8 mouse cellular contexts compared by ENCODE assay signal in genomic region chr7:144775804-144776447, GRCm38 (mm10). TPM values are rescaled to one million over a fixed set of nuclear protein-coding genes. Genes with fewer than 3 reads are reported as not detected.
DNase-seq lines count a peak whose midpoint lies in the region; ATAC-seq and TF ChIP-seq lines count a peak whose summit lies in the region.

No protein-coding gene starts in this region.

- dilution Hi-C loops in CH12.LX (cut with MboI; ENCODE audit: extremely low pct_ligation_motif_present, extremely low pct_unique_long_range_greater_than_20kb, low sequenced_read_pairs), result no loop called here

- WGBS in forebrain, embryonic 13.5 days, result 36% methylated on average over 6 of the region's 6 CpGs
- WGBS in heart, postnatal 0 days, result 39% methylated on average over 6 of the region's 6 CpGs
- WGBS in liver, postnatal 0 days (ENCODE audit: insufficient replicate concordance), result 32% methylated on average over 6 of the region's 6 CpGs
- 42% methylated on average over 6 of the region's 6 CpGs for WGBS in neural tube, embryonic 15.5 days

- H3K4me1 ChIP-seq in CH12.LX (ENCODE audit: control insufficient read depth in 1 of 2, insufficient read depth in 2 of 2), result no peaks in the 10 kb centered on the region
- no peaks in the 10 kb centered on the region; the same call in 1 of the 2 replicates for H3K4me1 ChIP-seq in forebrain, embryonic 13.5 days
- H3K4me1 ChIP-seq in heart, postnatal 0 days (ENCODE audit: control insufficient read depth, insufficient read depth), result no peaks in the 10 kb centered on the region
- H3K4me1 ChIP-seq in liver, postnatal 0 days (ENCODE audit: insufficient read depth), result no peaks in the 10 kb centered on the region
- 0 out of 2 replicates have a peak, but pooled peaks cover 3% of the 10 kb centered on the region for H3K4me1 ChIP-seq in neural tube, embryonic 15.5 days

- H3K36me3 ChIP-seq in CH12.LX (replicated peaks in 1 of 2; ENCODE audit: control insufficient read depth in 1 of 2, insufficient read depth in 1 of 2, low read length in 1 of 2), result no peaks in the 10 kb centered on the region
- no peaks in the 10 kb centered on the region for H3K36me3 ChIP-seq in forebrain, embryonic 13.5 days (ENCODE audit: poor library complexity, severe bottlenecking)
- no peaks in the 10 kb centered on the region for H3K36me3 ChIP-seq in heart, postnatal 0 days (replicated peaks; ENCODE audit: control insufficient read depth, insufficient read depth, low read length)
- H3K36me3 ChIP-seq in liver, postnatal 0 days (replicated peaks; ENCODE audit: insufficient read depth, low read length), result no peaks in the 10 kb centered on the region
- H3K36me3 ChIP-seq in neural tube, embryonic 15.5 days, result no peaks in the 10 kb centered on the region

- peak; percentile 65 for DNase-seq in CH12.LX (ENCODE audit: extremely low read depth)
- peak; percentile 85 for DNase-seq in c-Kit-positive CD71-positive TER-119-positive erythroid progenitor cells, embryonic 14.5 days (ENCODE audit: low spot score)
- DNase-seq in heart, postnatal 0 days (ENCODE audit: low spot score), result peak; percentile 83
- DNase-seq in kidney, postnatal 4 days, result peak; percentile 95 to 96
- DNase-seq in liver, postnatal 0 days, result peak; percentile 93
- DNase-seq in testis, postnatal 10 days (ENCODE audit: low spot score), result peak; percentile 96

- no peak for TF ChIP-seq POLR2A in CH12.LX (IDR thresholded peaks at IDR 0.05; ENCODE audit: low read depth, low read length)

- TF ChIP-seq CTCF in CH12.LX (conservative IDR thresholded peaks at IDR 0.05 in 1 of 2, IDR thresholded peaks at IDR 0.05 in 1 of 2; ENCODE audit: low read depth in 2 of 2, low read length in 2 of 2), result peak; percentile 60 to 91; a peak in 3 of 4 replicates
- peak; percentile 94 for TF ChIP-seq CTCF in heart, postnatal 0 days (IDR thresholded peaks at IDR 0.05; ENCODE audit: low read depth)
- peak; percentile 96 for TF ChIP-seq CTCF in liver, postnatal 0 days (IDR thresholded peaks at IDR 0.05; ENCODE audit: low read depth)

- H3K27me3 ChIP-seq in CH12.LX (replicated peaks), result peaks cover 95% of the 10 kb centered on the region
- H3K27me3 ChIP-seq in forebrain, embryonic 13.5 days, result no peaks in the 10 kb centered on the region
- 0 out of 2 replicates have a peak, but pooled peaks cover 13% of the 10 kb centered on the region for H3K27me3 ChIP-seq in heart, postnatal 0 days (ENCODE audit: control insufficient read depth, insufficient read depth, low read length)
- H3K27me3 ChIP-seq in liver, postnatal 0 days (ENCODE audit: insufficient read depth, low read length), result 0 out of 2 replicates have a peak, but pooled peaks cover 3% of the 10 kb centered on the region
- H3K27me3 ChIP-seq in neural tube, embryonic 15.5 days (replicated peaks), result peaks cover 8% of the 10 kb centered on the region; the same call in 1 of the 2 replicates

- TF ChIP-seq RAD21 in CH12.LX (IDR thresholded peaks at IDR 0.05; ENCODE audit: low read depth, low read length), result peak; percentile 74

- no peak overlapping the region for H3K27ac ChIP-seq in CH12.LX (ENCODE audit: insufficient read depth, low read depth)
- no peak overlapping the region for H3K27ac ChIP-seq in forebrain, embryonic 13.5 days
- H3K27ac ChIP-seq in heart, postnatal 0 days (ENCODE audit: low read depth), result no peak overlapping the region
- H3K27ac ChIP-seq in liver, postnatal 0 days (ENCODE audit: low read depth), result no peak overlapping the region
- H3K27ac ChIP-seq in neural tube, embryonic 15.5 days (replicated peaks), result no peak overlapping the region

- in situ Hi-C loops in CH12.LX (cut with MboI; ENCODE audit: low pct_ligation_motif_present, low pct_unique_long_range_greater_than_20kb, low sequenced_read_pairs), result no loop called here

- no peaks in the 10 kb centered on the region for H3K9me3 ChIP-seq in CH12.LX (replicated peaks; ENCODE audit: low read length)
- H3K9me3 ChIP-seq in forebrain, embryonic 13.5 days (replicated peaks), result no peaks in the 10 kb centered on the region
- H3K9me3 ChIP-seq in heart, postnatal 0 days (replicated peaks; ENCODE audit: control insufficient read depth, low read length), result no peaks in the 10 kb centered on the region
- H3K9me3 ChIP-seq in liver, postnatal 0 days (ENCODE audit: low read length), result no peaks in the 10 kb centered on the region
- no peaks in the 10 kb centered on the region for H3K9me3 ChIP-seq in neural tube, embryonic 15.5 days (replicated peaks)

- no peak overlapping the region for H3K4me2 ChIP-seq in CH12.LX (ENCODE audit: insufficient read depth, low read depth, poor library complexity, severe bottlenecking)
- H3K4me2 ChIP-seq in forebrain, embryonic 13.5 days, result no peak overlapping the region
- H3K4me2 ChIP-seq in heart, postnatal 0 days (ENCODE audit: low read depth, low read length), result no peak overlapping the region
- no peak overlapping the region for H3K4me2 ChIP-seq in liver, postnatal 0 days (ENCODE audit: low read depth, low read length)
- no peak overlapping the region for H3K4me2 ChIP-seq in neural tube, embryonic 15.5 days

- peak; percentile 88 for ATAC-seq in forebrain, embryonic 13.5 days
- peak; percentile 80 for ATAC-seq in heart, postnatal 0 days (ENCODE audit: insufficient read depth, low read depth)
- peak; percentile 76 for ATAC-seq in liver, postnatal 0 days
- peak; percentile 57 for ATAC-seq in neural tube, embryonic 15.5 days (ENCODE audit: low FRiP score)

- H3K79me2 ChIP-seq in CH12.LX (replicated peaks; ENCODE audit: control insufficient read depth, extremely low read depth, insufficient read depth, poor library complexity, severe bottlenecking), result no peaks in the 10 kb centered on the region

- H3K4me3 ChIP-seq in CH12.LX (replicated peaks in 1 of 3; ENCODE audit: low read depth in 2 of 3, low read length in 2 of 3, poor library complexity in 1 of 3), result no peak overlapping the region
- H3K4me3 ChIP-seq in forebrain, embryonic 13.5 days, result no peak overlapping the region
- H3K4me3 ChIP-seq in heart, postnatal 0 days (ENCODE audit: low read depth, low read length), result no peak overlapping the region
- H3K4me3 ChIP-seq in liver, postnatal 0 days (ENCODE audit: low read depth, low read length), result no peak overlapping the region
- no peak overlapping the region for H3K4me3 ChIP-seq in neural tube, embryonic 15.5 days (replicated peaks)

- no peak overlapping the region for H3K9ac ChIP-seq in CH12.LX (ENCODE audit: insufficient read depth, low read depth)
- H3K9ac ChIP-seq in forebrain, embryonic 13.5 days, result no peak overlapping the region
- H3K9ac ChIP-seq in heart, postnatal 0 days (replicated peaks; ENCODE audit: low read depth, low read length), result no peak overlapping the region
- no peak overlapping the region for H3K9ac ChIP-seq in liver, postnatal 0 days (replicated peaks)
- no peak overlapping the region for H3K9ac ChIP-seq in neural tube, embryonic 15.5 days (replicated peaks)

- TF ChIP-seq EP300 in CH12.LX (IDR thresholded peaks at IDR 0.05; ENCODE audit: low read length), result no peak
- no peak for TF ChIP-seq EP300 in heart, postnatal 0 days (IDR thresholded peaks at IDR 0.05; ENCODE audit: low read depth)
- TF ChIP-seq EP300 in liver, postnatal 0 days (IDR thresholded peaks at IDR 0.05; ENCODE audit: low read depth), result no peak

TF ChIP-seq in CH12.LX, 34 proteins besides CTCF, POLR2A, EP300 and RAD21:
- no peak for TF ChIP-seq KAT2A (IDR thresholded peaks at IDR 0.05; ENCODE audit: insufficient replicate concordance, low read length)
- TF ChIP-seq SMC3 (IDR thresholded peaks at IDR 0.05; ENCODE audit: low read depth, low read length), result peak; percentile 88

RNA-seq across cellular contexts. Expression of gene Ano1, which starts 24.2 kb away (rescaled TPM):
- total RNA-seq in CH12.LX (2012; rRNA removed), result not detected in 2 replicates
- total RNA-seq in CH12.LX (2014; rRNA removed), result not detected in 2 replicates
- not detected in 2 replicates for polyA plus RNA-seq in CH12.LX (2012; ENCODE audit: insufficient read length, low read depth)
- 12.3 and 14.3 TPM in 2 replicates for polyA plus RNA-seq in forebrain, embryonic 13.5 days (2015; fragmentation: Nextera tagmentation; extraction: Ambion mirVana)
- total RNA-seq in heart, postnatal 0 days (2014; rRNA removed; ENCODE audit: low replicate concordance), result 11.1 and 11.8 TPM in 2 replicates
- polyA plus RNA-seq in heart, postnatal 0 days (2015; fragmentation: Nextera tagmentation; extraction: Ambion mirVana), result 4.4 and 4.5 TPM in 2 replicates
- polyA plus RNA-seq in liver, postnatal 0 days (2015; fragmentation: Nextera tagmentation; extraction: Ambion mirVana), result 0.47 and 1.1 TPM in 2 replicates
- polyA plus RNA-seq in neural tube, embryonic 15.5 days (2015; fragmentation: Nextera tagmentation; extraction: Ambion mirVana), result 4.2 and 8.8 TPM in 2 replicates
